Mouse (Mus musculus) urinary bladder, postnatal 25 days (tissue): ENCODE results near the gene Kdm3a.

Experiments
- DNase-seq: peaks from one replicate; pipeline ENCODE4 v3.0.0; 2022; ENCODE audit warnings: low spot score

Kdm3a gene

DNA sequence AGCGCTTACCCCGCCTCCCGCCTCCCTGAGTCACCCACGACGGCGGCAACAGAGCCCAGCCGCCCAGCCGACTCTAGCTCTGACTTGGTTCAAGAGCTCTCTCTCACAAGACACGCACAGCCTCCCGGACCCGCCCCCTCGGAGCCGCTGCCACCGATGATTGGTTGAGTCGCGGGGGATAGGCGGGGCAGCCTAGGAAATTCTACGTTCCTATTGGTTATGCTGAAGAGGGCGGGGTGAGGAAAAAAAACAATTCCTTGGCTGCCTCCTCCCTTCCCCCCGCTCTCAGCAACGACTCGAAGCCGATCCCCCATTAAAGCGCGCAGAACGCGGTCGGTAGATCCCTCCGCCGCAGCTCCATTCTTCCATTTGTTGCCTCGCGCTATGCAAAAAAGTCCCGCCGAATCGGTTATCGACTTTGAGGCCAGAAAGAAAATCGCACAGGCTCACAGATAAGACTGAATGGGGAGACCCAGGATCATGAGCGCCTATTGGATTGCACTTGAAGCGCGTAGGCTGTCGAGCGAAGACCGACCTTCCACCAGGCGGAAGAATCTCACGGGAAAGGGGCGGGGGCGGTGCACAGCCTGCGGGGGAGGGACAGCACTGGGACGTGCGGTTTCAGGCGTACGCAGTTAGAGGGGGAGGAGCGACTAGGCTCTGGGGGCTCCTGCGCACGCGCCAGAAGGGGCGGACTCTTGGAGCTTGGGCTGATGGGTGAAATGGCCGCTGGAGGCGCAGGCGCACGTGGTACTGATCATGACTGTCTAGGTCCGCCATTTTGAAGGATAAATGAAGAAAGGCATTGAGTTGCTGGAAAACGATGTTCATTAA is at the start of gene Kdm3a:
Gene Kdm3a (minus strand): TSS at position 162 of the 834 bp plus-strand sequence.
- DNase-seq, result peak; percentile 96

DNA sequence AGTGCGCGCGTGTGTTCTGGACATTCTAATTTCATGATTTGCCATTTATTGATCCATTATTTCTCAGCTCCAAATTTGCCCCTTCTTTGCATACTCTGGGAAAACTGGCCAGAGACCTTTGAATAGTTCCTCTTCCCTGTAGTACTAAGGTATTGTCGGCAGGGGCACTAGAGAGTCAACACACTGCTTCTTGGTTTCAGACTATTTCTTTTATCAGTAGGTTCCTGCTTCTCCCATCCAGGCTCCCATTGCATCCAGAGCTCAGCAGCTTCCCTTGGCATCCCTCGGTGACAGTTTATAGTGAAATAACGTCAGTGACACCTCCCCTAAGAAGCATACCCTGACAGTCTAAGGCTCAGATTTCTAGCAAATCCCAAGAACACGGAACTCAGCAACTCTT is 46.1 kb upstream of the Kdm3a start:
- no peak for DNase-seq

DNA sequence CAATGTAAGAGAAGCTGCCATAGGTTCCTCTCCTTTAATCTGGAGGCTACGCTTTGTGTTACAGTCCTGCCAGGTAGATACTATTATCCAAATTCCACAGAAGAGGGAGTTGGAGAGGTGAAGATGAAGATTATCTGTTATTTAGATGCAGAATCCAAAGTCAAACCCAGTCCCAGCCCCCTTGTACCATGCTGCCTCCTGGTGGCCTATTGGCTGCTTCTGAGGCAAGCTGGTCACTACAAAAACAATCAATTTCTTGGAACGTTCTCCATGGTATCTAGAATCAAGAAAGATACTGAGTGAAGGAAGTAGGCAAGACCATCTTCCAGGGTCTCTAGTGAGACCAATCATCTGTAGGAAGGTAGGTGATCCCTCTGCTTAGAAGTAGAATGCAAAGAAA is 40.4 kb upstream of the Kdm3a start:
- DNase-seq, result peak; percentile 15

DNA sequence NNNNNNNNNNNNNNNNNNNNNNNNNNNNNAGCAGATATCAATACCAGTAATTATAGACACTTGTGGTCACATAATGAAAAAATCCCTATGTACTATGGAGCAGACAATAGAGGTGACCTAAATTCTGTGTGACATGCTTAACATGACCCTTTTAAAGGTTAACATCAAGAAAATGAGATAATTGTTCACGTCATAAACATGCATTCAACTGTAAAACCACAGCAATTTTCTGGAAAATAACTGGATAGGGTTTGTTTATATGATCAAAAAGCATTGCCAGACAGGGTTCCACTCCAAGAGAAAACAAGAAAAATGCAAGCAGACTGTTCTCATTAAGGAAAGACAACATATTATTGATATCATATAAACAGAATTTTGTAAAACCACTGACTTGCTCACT is 31.7 kb upstream of the Kdm3a start:
- DNase-seq, result no peak

DNA sequence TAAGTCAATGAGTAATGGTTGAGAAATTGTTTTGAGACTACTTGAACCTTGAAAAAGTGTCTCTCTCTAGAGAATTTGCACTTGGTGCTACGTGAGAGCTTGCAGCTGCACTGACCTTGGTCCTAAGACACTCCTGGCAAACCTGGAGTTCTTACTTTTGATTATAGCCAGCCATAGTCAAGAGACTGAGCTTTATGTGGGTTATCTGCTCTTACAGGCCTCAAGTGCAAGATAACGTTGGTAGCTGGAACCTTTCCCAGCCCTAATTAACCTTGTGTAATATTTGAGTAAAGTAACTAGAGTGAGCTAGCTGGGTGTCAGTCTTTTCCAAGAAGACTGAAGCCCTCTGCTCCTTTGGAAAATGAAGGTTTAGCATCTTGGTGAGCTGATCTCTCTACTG is 25.5 kb upstream of the Kdm3a start:
- no peak for DNase-seq

DNA sequence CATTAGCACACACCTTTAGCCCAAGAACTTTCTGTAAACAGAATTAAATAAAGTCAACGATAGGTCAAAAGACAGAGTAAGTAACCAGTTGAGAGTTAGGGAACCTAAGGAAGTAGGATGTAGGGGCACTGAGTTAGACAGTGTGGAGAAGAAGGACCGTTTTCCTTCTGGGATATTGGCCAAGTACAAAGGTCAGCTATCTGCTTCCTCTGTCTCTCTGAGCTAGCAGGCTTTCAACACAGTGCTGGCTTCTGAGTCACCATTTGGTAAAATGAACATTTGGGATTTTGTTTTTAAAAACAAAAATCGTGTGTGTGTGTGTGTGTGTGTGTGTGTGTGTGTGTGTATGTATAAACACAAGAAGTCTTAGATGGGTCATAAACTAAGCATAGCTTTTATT is 23.0 kb upstream of the Kdm3a start:
- no peak for DNase-seq

DNA sequence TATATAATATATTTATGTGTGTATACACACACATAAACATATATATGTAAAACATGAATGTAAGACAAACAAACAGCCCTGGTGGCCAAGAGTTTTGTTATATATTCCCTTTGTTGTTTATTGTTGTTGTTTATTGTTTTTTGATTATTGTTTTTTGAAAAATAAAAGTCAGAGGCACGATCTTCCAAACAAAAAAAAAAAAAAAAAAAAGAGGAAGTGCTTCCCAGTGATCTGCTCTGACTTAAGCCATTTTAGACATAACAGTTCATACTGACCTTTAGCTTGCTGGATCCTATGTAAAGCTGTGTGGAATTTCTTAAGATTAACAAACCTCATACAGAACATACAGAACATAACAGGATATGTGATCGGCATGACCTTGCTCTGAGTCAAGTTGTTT is 19.1 kb upstream of the Kdm3a start:
- DNase-seq, result no peak

DNA sequence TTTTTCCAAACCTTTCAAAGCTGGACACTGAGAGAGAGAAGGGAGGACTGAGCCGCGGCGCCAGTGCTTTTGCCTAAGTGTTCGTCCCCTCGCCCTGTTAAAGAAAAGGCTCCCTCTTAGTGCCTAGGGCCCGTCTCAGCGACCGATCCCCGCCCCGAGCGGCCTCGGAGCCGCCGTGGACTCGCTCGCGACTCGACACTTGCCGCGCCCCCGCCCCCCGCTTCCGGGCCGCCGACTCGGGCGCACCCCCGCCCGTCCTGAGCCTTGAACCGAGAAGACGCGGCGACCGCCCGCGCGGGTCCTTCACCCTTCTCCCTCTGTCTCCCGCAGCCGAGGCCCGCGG is 333 bp downstream of the Kdm3a start:
- no peak for DNase-seq

DNA sequence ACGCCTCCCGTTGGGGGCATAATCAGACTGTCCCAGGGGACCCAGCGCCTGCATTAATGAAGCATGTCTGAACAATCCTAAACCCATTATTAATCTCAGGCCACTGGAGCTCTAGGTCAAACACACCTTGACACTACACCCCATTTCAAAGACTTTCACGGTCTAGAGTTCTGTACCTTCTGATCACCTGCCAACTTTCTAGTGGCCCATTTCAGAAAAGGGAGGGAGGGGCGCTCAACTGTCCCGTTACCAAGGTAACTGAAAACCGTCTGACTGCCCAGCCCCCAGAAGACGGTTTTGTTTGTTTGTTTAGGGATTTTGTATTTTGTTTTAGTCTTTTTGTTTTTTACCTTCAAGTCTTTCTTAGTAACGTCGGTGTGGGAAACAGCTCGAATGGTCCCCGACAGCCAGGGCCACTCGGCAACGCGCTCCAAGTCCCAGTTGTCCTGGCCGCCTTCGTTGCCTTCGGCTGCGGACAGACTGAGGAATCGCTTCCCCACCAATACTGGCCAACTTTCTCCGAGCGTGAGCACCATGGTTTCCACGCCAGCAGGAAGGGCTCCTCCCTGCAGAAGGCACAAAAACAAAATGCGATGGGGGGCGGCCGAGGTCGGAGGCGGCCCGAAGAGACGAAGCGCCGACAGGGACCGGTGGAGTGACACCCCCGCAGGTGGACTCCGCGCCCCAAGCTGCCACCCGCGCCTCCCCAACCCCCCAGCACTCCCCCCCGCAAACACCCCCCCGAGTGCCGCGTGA is 906 bp downstream of the Kdm3a start:
- DNase-seq, result peak; percentile 35

DNA sequence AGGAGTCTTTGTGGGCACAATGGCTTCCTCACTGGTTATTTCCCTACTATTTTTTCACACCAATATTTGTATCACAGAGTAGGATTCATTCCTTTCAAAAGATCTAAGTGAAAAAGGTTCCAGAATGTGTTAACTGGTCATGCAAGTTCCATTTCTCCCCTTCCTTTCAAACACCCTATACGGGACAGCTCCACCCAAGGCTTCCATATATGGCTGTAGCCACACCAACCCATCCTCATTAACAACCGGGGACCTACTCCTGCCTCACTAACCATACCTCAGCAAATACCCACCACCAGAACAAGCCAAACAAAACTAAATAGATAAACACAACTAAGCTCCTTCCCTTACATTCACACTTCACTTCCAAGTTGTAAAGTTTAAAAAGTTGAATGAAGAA is 1.6 kb downstream of the Kdm3a start:
- no peak for DNase-seq

DNA sequence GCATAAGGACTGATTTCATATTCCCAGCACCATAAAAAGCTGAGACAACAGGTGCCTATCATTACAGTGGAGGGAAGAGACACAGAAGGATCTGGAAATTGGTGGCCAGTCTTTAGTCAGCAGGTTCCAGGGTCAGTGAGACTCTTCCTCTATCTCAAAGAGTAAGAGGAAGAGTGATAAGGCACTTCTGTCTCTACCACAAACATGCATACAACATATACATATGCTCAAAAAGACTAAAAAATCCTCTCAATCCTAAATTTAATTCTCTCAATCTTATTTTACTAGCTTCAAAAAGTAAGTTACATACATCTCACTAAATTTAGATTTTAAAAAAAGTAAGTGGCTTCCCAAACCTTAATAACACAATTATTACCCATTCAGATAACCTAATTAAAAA is 5.5 kb downstream of the Kdm3a start:
- DNase-seq, result no peak

DNA sequence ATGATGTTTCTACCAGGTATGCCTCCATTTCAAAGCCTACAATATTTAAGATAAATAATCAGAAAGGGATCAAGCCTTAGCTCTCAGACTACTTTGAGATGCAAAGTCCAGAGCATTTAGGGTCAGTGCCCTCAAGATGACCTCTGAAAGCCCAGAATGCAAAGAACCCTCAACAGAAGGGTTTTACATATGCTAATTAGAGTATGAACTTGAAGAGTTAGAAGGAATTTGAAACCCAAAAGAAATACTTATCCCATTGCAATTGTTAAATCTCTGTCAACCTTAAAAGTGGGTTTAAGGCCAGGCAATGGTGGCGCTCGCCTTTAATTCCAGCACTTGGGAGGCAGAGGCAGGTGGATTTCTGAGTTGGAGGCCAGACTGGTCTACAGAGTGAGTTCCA is 6.8 kb downstream of the Kdm3a start:
- no peak for DNase-seq

DNA sequence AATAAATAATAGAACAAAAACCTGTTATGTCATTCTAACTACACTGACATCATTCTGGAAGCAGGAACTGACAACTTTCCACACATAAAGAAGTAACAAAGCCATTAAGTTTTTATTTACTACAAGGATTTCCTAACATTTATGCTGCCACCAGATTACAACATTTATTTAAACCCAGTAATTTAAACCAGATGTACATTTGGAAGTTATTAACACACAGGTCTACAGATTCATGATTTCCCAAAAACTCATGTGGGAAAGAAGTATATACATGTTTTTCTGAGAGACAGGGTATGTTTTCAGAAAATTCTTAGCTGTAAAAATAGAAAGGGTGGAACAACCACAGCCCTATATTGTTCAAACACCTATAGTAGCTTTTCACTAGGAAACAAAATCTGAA is 8.1 kb downstream of the Kdm3a start:
- no peak for DNase-seq

DNA sequence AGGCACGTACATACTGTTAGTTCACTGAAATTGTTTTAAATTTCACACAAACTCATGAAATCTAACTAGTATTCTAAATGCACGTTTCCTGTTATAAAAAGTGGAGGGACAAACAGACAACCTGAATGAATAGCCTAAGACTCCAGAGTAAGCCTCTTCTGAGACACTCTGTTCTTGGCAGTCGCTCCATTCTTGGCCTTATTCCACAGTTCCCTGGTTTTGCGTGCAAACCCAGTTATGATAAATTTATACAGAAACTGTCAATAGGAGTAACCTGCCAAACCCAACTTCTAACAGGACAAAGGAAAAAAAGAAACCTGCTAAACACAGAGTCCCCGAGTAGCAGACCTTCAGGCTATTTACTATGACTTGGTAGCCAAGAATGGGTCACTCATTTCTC is 10.8 kb downstream of the Kdm3a start:
- no peak for DNase-seq

DNA sequence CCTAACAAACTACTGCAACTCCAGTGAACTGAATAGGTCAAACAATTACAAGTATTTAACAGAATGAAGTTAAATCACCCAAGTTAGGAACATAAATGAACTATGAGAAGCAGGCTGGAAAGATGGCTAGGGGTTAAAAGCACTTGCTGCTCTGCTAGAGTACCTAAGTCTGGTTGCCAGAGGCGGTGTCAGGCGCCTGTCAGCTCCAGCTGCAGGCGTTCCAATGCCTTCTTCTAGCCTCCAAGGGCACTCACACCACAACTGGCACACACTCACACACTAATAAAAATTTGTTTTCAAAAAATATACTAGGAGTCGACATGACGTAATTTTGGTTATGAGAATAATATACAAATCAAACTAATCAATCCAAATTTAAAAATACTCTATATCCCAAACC is 11.2 kb downstream of the Kdm3a start:
- DNase-seq, result no peak

DNA sequence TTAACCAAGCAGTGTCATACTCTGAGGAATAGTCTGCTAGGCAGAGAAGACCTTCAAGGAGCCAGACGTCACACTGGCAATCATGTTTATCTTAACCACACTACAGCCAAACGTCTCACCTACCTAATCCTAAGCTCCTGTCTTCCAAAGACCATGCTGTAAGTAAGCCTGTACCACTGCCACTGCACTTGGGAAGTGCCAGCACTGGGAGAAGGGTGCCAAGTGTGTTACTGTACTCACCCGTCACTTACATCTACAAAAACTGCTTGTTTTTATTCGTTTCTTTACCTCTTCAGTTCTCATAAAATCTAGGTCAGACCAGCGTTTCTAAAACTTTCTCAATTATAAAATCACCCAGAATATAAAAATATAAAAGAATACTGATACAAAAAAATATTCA is 15.8 kb downstream of the Kdm3a start:
- DNase-seq, result no peak

DNA sequence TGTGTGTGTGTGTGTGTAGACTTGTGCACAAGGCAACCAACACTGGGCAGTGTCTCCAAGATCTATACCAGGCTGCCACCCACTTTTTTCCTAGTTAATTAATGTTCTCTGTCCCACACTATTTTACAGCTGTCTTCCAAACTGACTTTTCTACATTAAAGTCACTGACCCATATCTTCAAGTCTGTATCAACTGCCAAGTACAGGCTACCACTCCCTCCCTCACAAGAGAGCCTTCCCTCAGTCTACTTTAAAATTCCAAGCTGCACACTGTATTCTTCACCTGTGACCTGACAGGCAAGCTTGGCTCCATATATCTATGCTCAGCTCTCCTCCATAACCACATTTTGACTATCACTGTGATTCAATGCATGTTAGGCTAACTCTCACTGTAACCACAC is 19.6 kb downstream of the Kdm3a start:
- DNase-seq, result no peak

DNA sequence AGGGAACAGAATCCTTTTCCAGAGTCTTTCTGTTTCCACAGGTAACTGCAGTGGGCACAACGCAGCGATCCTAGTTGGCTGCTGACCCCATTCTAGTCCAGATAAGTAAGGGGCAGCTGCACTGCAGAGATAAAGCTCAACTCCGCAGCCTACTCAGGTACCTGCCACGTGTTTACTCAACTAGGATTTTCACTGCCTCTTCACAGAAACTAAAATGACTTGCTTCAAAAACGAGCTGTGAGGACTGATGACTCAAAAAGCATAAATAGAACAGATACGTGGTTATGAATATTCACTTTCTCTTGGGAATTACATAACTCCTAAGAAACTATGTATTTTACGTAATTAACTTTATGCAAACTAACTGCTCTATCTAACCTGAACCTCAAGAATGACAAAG is 22.8 kb downstream of the Kdm3a start:
- no peak for DNase-seq

DNA sequence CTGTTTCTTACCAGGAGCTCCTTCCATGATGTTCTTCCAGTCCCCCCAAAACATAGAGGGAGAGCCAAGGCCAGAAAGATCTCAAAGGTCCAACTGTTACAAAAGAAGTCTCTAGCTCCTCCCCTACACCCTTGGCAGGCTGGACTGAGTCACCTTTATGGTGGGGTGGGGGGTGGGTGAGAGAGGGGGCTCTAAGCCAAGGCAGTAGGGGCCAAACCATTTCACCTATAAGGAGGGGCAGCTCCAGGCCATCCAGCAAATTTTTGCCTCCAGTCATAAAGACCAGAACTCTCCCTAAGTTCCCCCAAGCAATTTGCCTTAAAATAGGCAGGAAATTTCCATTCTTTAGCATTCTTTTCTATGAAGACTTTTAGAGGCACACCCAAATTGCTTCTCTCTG is 23.8 kb downstream of the Kdm3a start:
- no peak for DNase-seq

DNA sequence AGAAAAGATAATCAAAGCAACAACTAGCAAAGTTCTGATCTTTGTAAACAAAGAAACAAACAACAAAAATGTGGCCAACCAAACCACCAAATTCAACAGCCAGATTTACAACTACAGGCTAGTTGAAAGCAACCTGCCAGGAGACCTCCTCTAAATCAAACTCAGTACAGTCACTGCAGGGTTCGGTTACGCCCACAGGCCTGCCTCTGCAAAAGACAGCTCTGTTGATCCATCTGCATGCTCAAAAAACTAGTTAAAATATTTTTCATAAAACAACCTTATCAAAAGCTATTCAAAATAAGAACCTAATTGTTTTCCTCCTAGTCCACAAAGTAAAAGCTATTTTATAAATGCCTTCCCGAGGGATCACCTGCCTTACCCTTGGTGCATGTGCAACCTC is 25.0 kb downstream of the Kdm3a start:
- DNase-seq, result no peak

DNA sequence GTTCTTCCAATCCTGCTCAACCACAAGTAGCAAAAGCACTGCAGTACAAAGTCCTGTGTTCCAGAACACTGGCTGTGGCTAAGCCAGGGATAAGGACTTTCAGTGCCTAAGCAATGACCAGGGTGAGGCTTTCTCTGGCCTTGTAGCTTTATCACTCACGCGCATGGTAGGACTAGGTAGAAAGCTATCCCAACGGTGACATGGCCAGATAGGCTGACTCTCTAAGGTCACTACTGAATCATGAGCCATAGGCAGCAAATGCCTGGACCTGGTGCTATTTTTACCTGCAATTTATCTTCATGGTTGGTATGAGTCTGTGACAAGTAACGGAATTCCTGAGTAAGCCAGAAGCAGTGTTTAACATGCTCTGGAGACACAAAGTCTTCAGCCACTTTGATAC is 42.6 kb downstream of the Kdm3a start:
- DNase-seq, result no peak

DNA sequence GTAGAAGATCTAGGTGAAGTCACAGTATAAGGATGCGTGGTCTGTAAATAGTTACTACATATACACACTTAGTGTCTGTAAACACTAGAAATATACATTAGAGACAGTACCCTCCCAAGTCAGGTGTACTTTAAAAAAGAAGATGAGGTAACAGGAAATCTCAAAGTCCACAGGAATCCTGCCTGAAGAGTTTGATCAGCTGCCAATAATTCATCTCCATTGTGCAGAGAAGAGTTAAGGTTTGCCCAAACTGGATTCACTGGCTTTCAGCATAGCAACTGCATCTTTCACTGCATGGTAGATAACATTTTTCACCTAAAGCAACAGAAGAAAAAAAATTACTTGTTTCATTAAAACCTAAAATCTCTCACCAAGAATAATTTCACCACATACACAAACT is 43.4 kb downstream of the Kdm3a start:
- DNase-seq, result no peak

DNA sequence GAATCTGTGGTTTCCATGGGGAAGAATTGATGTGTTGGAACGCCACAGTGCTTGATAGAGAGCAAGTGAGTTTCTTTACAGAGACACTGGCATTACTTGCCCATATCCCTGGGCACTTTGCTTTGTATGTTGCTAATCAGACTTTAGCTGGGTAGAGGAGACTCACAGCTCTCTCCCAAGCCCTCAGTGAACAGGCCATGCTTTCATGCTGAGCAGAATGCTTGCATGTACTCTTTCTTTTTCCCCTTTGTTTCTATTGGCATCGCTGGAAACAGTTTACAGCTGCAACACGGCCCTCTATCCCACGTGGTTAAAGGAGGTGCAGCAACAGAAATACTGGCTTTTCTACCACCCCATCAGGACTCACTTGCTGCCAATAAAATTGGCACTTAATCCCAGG is 49.6 kb downstream of the Kdm3a start:
- DNase-seq, result no peak

DNA sequence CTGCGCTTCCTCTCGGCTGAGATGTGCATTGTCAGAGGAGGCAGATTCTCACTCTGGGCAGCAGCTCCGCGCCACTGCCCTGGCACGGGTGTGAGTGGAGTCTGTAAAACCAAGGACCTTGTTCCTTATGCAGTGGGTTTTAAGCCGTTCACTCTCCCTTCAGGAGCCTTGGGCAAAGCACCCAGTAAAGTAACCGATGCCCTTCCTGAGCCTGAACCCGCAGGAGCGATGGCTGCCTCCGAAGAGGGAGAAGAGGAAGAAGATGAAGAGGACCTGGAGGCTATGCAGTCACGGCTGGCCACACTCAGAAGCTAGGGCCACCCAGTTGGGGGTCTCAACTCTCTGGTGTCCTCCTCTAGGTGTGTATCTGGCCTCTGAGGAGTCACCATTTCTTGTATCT is 53.3 kb downstream of the Kdm3a start:
- no peak for DNase-seq
